In the genomic region with DNA sequence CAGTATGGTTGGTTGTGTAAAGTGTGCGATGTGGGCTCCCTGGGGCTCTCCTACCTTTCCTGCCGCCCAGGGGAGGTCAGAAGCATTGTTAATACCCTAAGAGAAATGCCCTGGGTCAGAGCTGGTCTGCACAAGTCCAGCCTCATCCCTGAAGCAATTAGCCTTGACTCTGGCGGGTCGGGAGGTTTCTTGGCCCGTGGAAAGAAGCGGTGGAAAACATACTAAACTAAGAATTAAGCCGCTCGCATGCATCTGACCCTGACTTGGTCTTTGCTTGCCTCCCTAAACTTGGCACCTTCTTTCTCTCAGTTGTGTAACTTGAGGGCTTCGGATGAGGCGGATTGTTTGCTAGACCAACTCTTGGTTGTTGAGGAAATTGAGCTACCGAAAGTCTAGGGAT, we compare ENCODE assay signal across 8 mouse cellular contexts. TPM values are rescaled to one million over a fixed set of nuclear protein-coding genes. Genes with fewer than 3 reads are reported as not detected.
DNase-seq lines count a peak whose midpoint lies in the region; ATAC-seq and TF ChIP-seq lines count a peak whose summit lies in the region.

No protein-coding gene starts in this region.

- no peak for ATAC-seq in forebrain, embryonic 15.5 days (replicated peaks)
- ATAC-seq in kidney, embryonic 14.5 days (ENCODE audit: low FRiP score, low TSS enrichment), result no peak
- no peak for ATAC-seq in midbrain, embryonic 16.5 days
- ATAC-seq in megakaryocyte-erythroid progenitor cell, adult 5-6 weeks (replicated peaks; ENCODE audit: low FRiP score, low TSS enrichment, poor library complexity, severe bottlenecking), result no peak

- H3K27me3 ChIP-seq in ES-Bruce4 (ENCODE audit: control insufficient read depth, insufficient read depth, low read length, poor library complexity, severe bottlenecking), result no peaks in the 10 kb centered on the region
- no peaks in the 10 kb centered on the region for H3K27me3 ChIP-seq in forebrain, embryonic 15.5 days
- no peaks in the 10 kb centered on the region for H3K27me3 ChIP-seq in kidney, embryonic 14.5 days (ENCODE audit: control insufficient read depth, insufficient read depth, low read length)
- no peaks in the 10 kb centered on the region for H3K27me3 ChIP-seq in midbrain, embryonic 16.5 days (ENCODE audit: control insufficient read depth, insufficient read depth, low read depth, low read length)

- H3K9ac ChIP-seq in ES-Bruce4 (ENCODE audit: low read depth, poor library complexity, severe bottlenecking), result peak overlapping the region; percentile 98
- H3K9ac ChIP-seq in forebrain, embryonic 15.5 days (replicated peaks), result peak overlapping the region; percentile 84
- H3K9ac ChIP-seq in kidney, embryonic 14.5 days (ENCODE audit: low read depth, low read length), result peak overlapping the region; percentile 96
- H3K9ac ChIP-seq in midbrain, embryonic 16.5 days (ENCODE audit: low read depth, low read length), result peak overlapping the region; percentile 93

- no peak for TF ChIP-seq POLR2A in ES-Bruce4 (IDR thresholded peaks at IDR 0.05; ENCODE audit: insufficient read depth, low read length)

- TF ChIP-seq CTCF in ES-Bruce4 (IDR thresholded peaks at IDR 0.05; ENCODE audit: low read depth, low read length), result no peak

- no peak for TF ChIP-seq EP300 in ES-Bruce4 (IDR thresholded peaks at IDR 0.05; ENCODE audit: insufficient read depth, low read depth, low read length)

- peak overlapping the region; percentile 93 for H3K4me2 ChIP-seq in forebrain, embryonic 15.5 days (replicated peaks)
- H3K4me2 ChIP-seq in kidney, embryonic 14.5 days (replicated peaks; ENCODE audit: low read depth, low read length), result peak overlapping the region; percentile 88
- H3K4me2 ChIP-seq in midbrain, embryonic 16.5 days (ENCODE audit: low read length), result peak overlapping the region; percentile 97

- H3K4me3 ChIP-seq in ES-Bruce4 (ENCODE audit: low read depth, low read length), result peak overlapping the region; percentile 94
- peak overlapping the region; percentile 99 for H3K4me3 ChIP-seq in forebrain, embryonic 15.5 days
- H3K4me3 ChIP-seq in kidney, embryonic 14.5 days (ENCODE audit: low read length), result peak overlapping the region; percentile 98
- H3K4me3 ChIP-seq in midbrain, embryonic 16.5 days (ENCODE audit: low read depth, low read length), result peak overlapping the region; percentile 97

- no peaks in the 10 kb centered on the region for H3K9me3 ChIP-seq in ES-Bruce4 (replicated peaks; ENCODE audit: control insufficient read depth, insufficient read depth, low read length, poor library complexity, severe bottlenecking)
- no peaks in the 10 kb centered on the region for H3K9me3 ChIP-seq in forebrain, embryonic 15.5 days
- no peaks in the 10 kb centered on the region for H3K9me3 ChIP-seq in kidney, embryonic 14.5 days (ENCODE audit: control insufficient read depth, low read length)
- H3K9me3 ChIP-seq in midbrain, embryonic 16.5 days (replicated peaks; ENCODE audit: control insufficient read depth, low read length, poor library complexity, severe bottlenecking), result no peaks in the 10 kb centered on the region

- peak; percentile 15 for DNase-seq in embryo, embryonic 9.5 days (ENCODE audit: extremely low spot score)
- no peak for DNase-seq in embryo, embryonic 10 days (ENCODE audit: low spot score)
- no peak for DNase-seq in natural killer cell, adult 2 months (ENCODE audit: low spot score in 2 of 2)

- peak overlapping the region; percentile 76; the same call in 1 of the 2 replicates for H3K27ac ChIP-seq in ES-Bruce4 (ENCODE audit: insufficient read depth, low read length)
- H3K27ac ChIP-seq in forebrain, embryonic 15.5 days (replicated peaks), result no peak overlapping the region
- H3K27ac ChIP-seq in kidney, embryonic 14.5 days (ENCODE audit: low read depth, low read length), result peak overlapping the region; percentile 90
- H3K27ac ChIP-seq in midbrain, embryonic 16.5 days (ENCODE audit: low read length), result no peak overlapping the region

- WGBS in forebrain, embryonic 15.5 days, result 30% methylated on average over 11 of the region's 11 CpGs
- WGBS in kidney, embryonic 14.5 days, result 13% methylated on average over 11 of the region's 11 CpGs
- 20% methylated on average over 11 of the region's 11 CpGs for WGBS in midbrain, embryonic 16.5 days

- H3K36me3 ChIP-seq in ES-Bruce4 (ENCODE audit: control insufficient read depth, insufficient read depth, low read length, poor library complexity, severe bottlenecking), result no peaks in the 10 kb centered on the region
- no peaks in the 10 kb centered on the region for H3K36me3 ChIP-seq in forebrain, embryonic 15.5 days
- no peaks in the 10 kb centered on the region for H3K36me3 ChIP-seq in kidney, embryonic 14.5 days (ENCODE audit: control insufficient read depth, insufficient read depth, low read length)
- H3K36me3 ChIP-seq in midbrain, embryonic 16.5 days (ENCODE audit: control insufficient read depth, insufficient read depth, low read length), result no peaks in the 10 kb centered on the region

- no peaks in the 10 kb centered on the region for H3K4me1 ChIP-seq in ES-Bruce4 (ENCODE audit: control insufficient read depth, insufficient read depth, low read length)
- peaks cover 44% of the 10 kb centered on the region for H3K4me1 ChIP-seq in forebrain, embryonic 15.5 days
- peaks cover 13% of the 10 kb centered on the region; the same call in 1 of the 2 replicates for H3K4me1 ChIP-seq in kidney, embryonic 14.5 days (ENCODE audit: control insufficient read depth, insufficient read depth, low read length)
- peaks cover 30% of the 10 kb centered on the region for H3K4me1 ChIP-seq in midbrain, embryonic 16.5 days (ENCODE audit: control insufficient read depth, insufficient read depth, low read length)

RNA-seq across cellular contexts. Expression of gene Ubp1, which starts 1.8 kb away (rescaled TPM):
- polyA plus RNA-seq in ES-Bruce4 (2011; ENCODE audit: insufficient read depth, insufficient read length, low read depth, missing spikeins), result 102 and 111 TPM in 2 replicates
- 34.8 and 35.6 TPM in 2 replicates for polyA plus RNA-seq in forebrain, embryonic 15.5 days (2015; fragmentation: Nextera tagmentation; extraction: Ambion mirVana)
- polyA plus RNA-seq in kidney, embryonic 14.5 days (2014; fragmentation: Nextera tagmentation; extraction: Ambion mirVana), result 29.3 and 53.9 TPM in 2 replicates
- 26.9 and 29.8 TPM in 2 replicates for polyA plus RNA-seq in midbrain, embryonic 16.5 days (2015; fragmentation: Nextera tagmentation; extraction: Ambion mirVana)
- total RNA-seq in megakaryocyte-erythroid progenitor cell, adult 5-6 weeks (2014; fragmentation: Nextera tagmentation), result 85.8 and 94.0 TPM in 2 replicates
- total RNA-seq in megakaryocyte-erythroid progenitor cell, adult 5-6 weeks (2017), result 76.9 and 86.7 TPM in 2 replicates

Comparison
In these comparisons a context has a peak if more than half of its experiments do, and no peak if none do; other contexts are left out.
1. H3K27ac ChIP-seq: peak in ES-Bruce4 (single experiment) and kidney, embryonic 14.5 days (single experiment); none in forebrain, embryonic 15.5 days (single experiment) and midbrain, embryonic 16.5 days (single experiment).
2. Peak in every context shown above with its lines, with median percentiles within 50 percentile points of each other: H3K4me3 ChIP-seq, H3K9ac ChIP-seq and H3K4me2 ChIP-seq.